Mouse (Mus musculus) hindbrain, embryonic 11.5 days (tissue): ENCODE measurements at regions not wholly inside any gene's neighbourhood (a gene's known extent, or its start where the extent isn't known, plus 50 kb on each side); places are given as distances from the start of the nearest gene placed in this dataset.

Source experiments
- ATAC-seq: fragments of 200-750 bp; cut with Nextera tagmentation; 2 replicates; pipeline ENCODE4 v1.8.0; 2017; ENCODE audit warnings: mild to moderate bottlenecking, moderate TSS enrichment, moderate library complexity; ENCODE audit not compliant: low FRiP score
- DNase-seq: peaks from one replicate; pipeline ENCODE4 v3.0.0-alpha.2; 2015; ENCODE audit warnings: low spot score
- H3K27ac ChIP-seq: fragments of 300-500 bp; sonication (generic); 2 replicates; pipeline ENCODE4 v1.5.1; 2014; ENCODE audit warnings: mild to moderate bottlenecking, low read depth, low read length
- H3K27me3 ChIP-seq: fragments of 300-500 bp; sonication (generic); 2 replicates; pipeline ENCODE4 v1.6.1; 2014; ENCODE audit warnings: mild to moderate bottlenecking, low read length, moderate library complexity, mixed read lengths; ENCODE audit not compliant: control insufficient read depth, insufficient read depth
- H3K36me3 ChIP-seq: fragments of 300-500 bp; sonication (generic); 2 replicates; pipeline ENCODE4 v1.6.1; 2014; ENCODE audit warnings: mild to moderate bottlenecking, low read length, moderate library complexity, mixed read lengths; ENCODE audit not compliant: control insufficient read depth, insufficient read depth
- H3K4me1 ChIP-seq: fragments of 300-500 bp; sonication (generic); replicated peaks from 2 replicates; pipeline ENCODE4 v1.6.1; 2014; ENCODE audit warnings: low read length, mixed read lengths; ENCODE audit not compliant: control insufficient read depth, insufficient read depth
- H3K4me2 ChIP-seq: fragments of 300-500 bp; sonication (generic); replicated peaks from 2 replicates; pipeline ENCODE4 v1.6.1; 2014; ENCODE audit warnings: mild to moderate bottlenecking, low read depth, low read length
- H3K4me3 ChIP-seq: fragments of 300-500 bp; sonication (generic); 2 replicates; pipeline ENCODE4 v1.5.1; 2014; ENCODE audit warnings: low read depth, low read length
- H3K9ac ChIP-seq: fragments of 300-500 bp; sonication (generic); 2 replicates; pipeline ENCODE4 v1.6.1; 2014; ENCODE audit warnings: low read depth, low read length
- H3K9me3 ChIP-seq: fragments of 300-500 bp; sonication (generic); 2 replicates; pipeline ENCODE4 v1.6.1; 2016; ENCODE audit warnings: low read length; ENCODE audit not compliant: control insufficient read depth
- WGBS: fragments of 180-500 bp; shearing (Covaris S2); extraction: QIAGEN DNeasy Blood & Tissue Kit; methylation state at CpG from one replicate; pipeline ENCODE4 v1.1.7; 2014; 5-methylcytosine and 5-hydroxymethylcytosine counted together

DNA sequence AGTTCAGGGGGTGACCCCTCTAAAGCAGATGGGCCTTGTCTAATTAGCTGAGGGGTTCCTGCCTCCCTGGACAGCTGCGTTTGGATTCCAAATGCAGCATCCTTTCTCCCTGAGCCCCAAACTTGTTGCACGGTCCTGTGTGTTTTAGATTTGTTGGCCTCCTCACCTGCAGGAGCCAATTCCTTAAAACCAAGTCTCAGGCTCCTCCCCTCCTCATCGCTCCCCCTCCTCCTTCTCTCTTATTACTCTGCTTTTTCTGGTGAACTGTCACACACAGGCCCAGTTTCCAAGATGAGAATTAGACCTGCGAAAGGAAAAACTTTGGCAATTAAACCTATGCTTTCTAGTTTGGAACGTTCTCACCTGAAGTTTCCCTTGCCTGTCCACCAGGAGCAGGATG, 106.3 kb downstream of the Ppp4r2 start:
- H3K4me1 ChIP-seq: no peaks in the 10 kb centered on the region
- DNase-seq: no peak
- 85% methylated on average over 5 of the region's 5 CpGs for WGBS

DNA sequence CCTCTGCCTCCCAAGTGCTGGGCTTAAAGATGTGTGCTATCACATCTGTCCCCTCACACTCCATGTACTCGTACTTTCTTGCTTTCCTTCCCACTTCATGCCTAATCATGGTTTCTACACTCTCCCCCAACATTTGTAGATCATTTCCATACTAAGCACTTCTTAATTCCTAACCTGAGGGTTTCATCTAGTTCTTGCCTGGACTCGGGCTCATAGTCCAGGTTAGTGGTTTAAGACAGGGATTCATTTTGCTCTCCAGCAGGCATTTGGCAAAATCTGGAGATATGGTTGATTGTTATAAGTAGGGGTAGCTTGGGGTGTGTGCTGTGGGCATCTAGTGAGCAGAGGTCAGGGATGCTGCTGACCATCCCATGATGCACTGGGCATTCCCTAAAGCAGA, 108.3 kb downstream of the Ppp4r2 start:
- DNase-seq: no peak
- Histone ChIP-seq H3K9ac (no peak overlapping the region), H3K27ac (no peak overlapping the region), H3K4me3 (no peak overlapping the region), H3K27me3 (no peaks in the 10 kb centered on the region), H3K4me1 (no peaks in the 10 kb centered on the region), H3K36me3 (no peaks in the 10 kb centered on the region), H3K4me2 (no peak overlapping the region), H3K9me3 (no peaks in the 10 kb centered on the region)
- WGBS: 88% methylated on average over 2 of the region's 2 CpGs
- ATAC-seq: no peak

More for the DNA sequence above, 106.3 kb downstream of the Ppp4r2 start:
- H3K36me3 ChIP-seq: no peaks in the 10 kb centered on the region
- no peak overlapping the region for H3K4me2 ChIP-seq
- H3K27ac ChIP-seq: no peak overlapping the region
- H3K9ac ChIP-seq: no peak overlapping the region
- H3K4me3 ChIP-seq: no peak overlapping the region
- no peak for ATAC-seq
- H3K9me3 ChIP-seq: no peaks in the 10 kb centered on the region
- H3K27me3 ChIP-seq: no peaks in the 10 kb centered on the region

DNA sequence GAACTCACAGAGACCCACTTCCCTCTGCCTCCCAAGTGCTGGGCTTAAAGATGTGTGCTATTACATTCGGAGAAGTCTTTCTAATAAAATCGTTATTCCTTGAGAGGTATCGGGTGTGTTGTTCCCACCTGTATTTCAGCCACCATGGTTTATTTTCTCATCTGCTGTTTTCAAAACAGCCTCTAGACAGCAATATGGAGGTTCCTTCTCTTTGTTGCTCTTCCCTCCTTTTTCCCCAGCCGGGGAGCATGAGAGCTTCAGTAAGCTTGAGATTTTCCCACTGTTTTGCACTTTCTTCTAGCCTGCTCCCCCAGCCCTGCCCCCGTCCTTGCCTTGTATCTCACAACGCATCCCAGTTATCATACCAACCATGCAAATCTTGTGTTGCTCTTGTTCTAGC, 109.5 kb downstream of the Ppp4r2 start:
- ATAC-seq (no peak), DNase-seq (no peak)
- H3K4me1 ChIP-seq: no peaks in the 10 kb centered on the region; the same call in 1 of the 2 replicates
- H3K4me3 ChIP-seq: no peak overlapping the region
- 89% methylated on average over 6 of the region's 6 CpGs for WGBS
- H3K36me3 ChIP-seq: no peaks in the 10 kb centered on the region
- no peak overlapping the region for H3K27ac ChIP-seq
- H3K9ac ChIP-seq: no peak overlapping the region
- no peaks in the 10 kb centered on the region for H3K9me3 ChIP-seq
- no peaks in the 10 kb centered on the region for H3K27me3 ChIP-seq
- no peak overlapping the region for H3K4me2 ChIP-seq

DNA sequence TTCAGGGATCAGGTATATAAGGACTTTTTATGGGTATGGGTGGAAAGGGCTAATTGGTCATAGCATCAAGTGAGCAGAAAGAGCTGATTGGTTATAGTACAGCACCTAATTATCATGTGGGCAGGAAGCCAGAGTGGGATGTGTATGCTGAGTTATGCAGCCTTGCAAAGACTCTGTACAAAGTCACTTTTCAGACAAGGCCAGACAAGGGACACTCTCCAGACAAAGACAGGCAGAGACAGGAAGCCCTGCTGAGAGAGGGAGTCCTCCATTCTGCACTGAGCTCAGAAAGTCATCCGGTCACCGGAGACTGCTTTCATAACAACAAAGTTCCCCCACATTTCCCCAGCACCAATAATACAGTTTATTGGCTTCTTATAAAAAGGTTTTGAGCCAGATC, 112.4 kb downstream of the Ppp4r2 start:
- no peak for DNase-seq
- H3K36me3 ChIP-seq: no peaks in the 10 kb centered on the region
- ATAC-seq: no peak
- H3K27me3 ChIP-seq: no peaks in the 10 kb centered on the region
- H3K4me2 ChIP-seq: no peak overlapping the region
- no peaks in the 10 kb centered on the region; the same call in 1 of the 2 replicates for H3K4me1 ChIP-seq
- no peaks in the 10 kb centered on the region for H3K9me3 ChIP-seq
- H3K27ac ChIP-seq: no peak overlapping the region
- H3K4me3 ChIP-seq: no peak overlapping the region
- 100% methylated on average over 2 of the region's 2 CpGs for WGBS
- no peak overlapping the region for H3K9ac ChIP-seq

DNA sequence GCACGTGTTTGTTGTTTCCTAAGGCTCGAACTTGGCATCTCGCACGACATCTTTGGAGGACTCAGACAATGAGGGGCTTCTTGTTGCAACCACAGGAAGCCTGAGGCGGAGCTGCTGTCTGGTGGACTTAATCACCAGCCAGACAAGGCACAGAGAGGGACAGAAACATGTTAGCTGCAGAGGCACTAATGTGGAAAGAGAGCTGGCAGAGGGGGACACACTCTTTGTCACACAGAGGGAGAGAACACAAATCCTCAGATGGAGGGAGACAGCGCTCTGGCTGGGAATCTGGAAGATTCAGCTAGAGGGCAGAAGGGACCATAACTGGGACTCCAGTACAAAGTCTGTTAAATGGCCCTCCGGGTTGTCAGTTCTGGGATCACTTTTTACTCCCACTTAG, 114.9 kb downstream of the Ppp4r2 start:
- 54% methylated on average over 7 of the region's 7 CpGs for WGBS
- ATAC-seq (no peak), DNase-seq (peak; percentile 12)
- no peaks in the 10 kb centered on the region for H3K27me3 ChIP-seq
- no peak overlapping the region for H3K4me3 ChIP-seq
- no peaks in the 10 kb centered on the region; the same call in 1 of the 2 replicates for H3K4me1 ChIP-seq
- H3K4me2 ChIP-seq: no peak overlapping the region
- H3K36me3 ChIP-seq: no peaks in the 10 kb centered on the region
- no peak overlapping the region for H3K27ac ChIP-seq
- H3K9me3 ChIP-seq: no peaks in the 10 kb centered on the region
- H3K9ac ChIP-seq: no peak overlapping the region

DNA sequence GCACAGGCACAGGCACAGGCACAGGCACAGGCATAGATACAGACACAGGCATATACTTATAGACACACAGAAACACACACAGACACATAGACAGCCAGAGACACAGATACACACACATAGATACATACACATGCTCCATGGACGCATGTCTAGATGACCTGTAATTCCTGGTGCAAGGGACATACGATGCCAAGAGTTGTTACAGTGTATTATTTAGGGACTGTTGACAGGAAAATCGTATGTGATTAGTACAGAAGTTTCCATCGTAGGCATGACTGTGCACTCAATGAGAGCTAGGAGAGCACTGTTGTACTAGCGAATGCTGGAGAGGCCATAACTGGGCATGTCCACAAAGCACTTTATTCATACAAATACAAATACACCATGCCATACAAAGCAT, 118.2 kb downstream of the Ppp4r2 start:
- Histone ChIP-seq H3K36me3 (no peaks in the 10 kb centered on the region), H3K4me3 (no peak overlapping the region), H3K27me3 (no peaks in the 10 kb centered on the region), H3K4me1 (no peaks in the 10 kb centered on the region; the same call in 1 of the 2 replicates), H3K4me2 (no peak overlapping the region), H3K27ac (no peak overlapping the region), H3K9ac (no peak overlapping the region), H3K9me3 (no peaks in the 10 kb centered on the region)
- ATAC-seq: no peak
- no peak for DNase-seq
- WGBS: 90% methylated on average over 5 of the region's 5 CpGs

DNA sequence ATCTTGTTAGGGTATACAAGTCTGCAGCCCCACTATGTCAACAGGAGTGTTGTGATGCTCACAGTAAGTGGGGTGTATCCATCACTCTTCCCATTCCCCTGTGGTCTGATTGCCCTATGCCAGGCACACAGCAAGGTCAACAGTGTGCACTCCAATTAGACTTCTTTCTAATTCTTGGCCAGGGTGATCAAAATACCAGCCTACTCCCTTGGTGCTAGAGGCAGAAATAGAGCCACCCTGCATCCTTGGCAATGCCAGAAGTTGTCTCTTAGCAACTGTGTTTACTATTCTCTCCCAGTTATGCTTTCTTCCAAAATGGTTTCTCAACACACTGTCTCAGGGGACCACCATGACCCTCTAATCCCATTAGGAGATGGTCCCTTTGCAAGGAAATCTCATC, 119.0 kb downstream of the Ppp4r2 start:
- Histone ChIP-seq H3K27ac (no peak overlapping the region), H3K4me1 (no peaks in the 10 kb centered on the region; the same call in 1 of the 2 replicates), H3K9me3 (no peaks in the 10 kb centered on the region), H3K36me3 (no peaks in the 10 kb centered on the region), H3K4me3 (no peak overlapping the region), H3K27me3 (no peaks in the 10 kb centered on the region), H3K9ac (no peak overlapping the region), H3K4me2 (no peak overlapping the region)
- no peak for ATAC-seq
- DNase-seq: no peak

DNA sequence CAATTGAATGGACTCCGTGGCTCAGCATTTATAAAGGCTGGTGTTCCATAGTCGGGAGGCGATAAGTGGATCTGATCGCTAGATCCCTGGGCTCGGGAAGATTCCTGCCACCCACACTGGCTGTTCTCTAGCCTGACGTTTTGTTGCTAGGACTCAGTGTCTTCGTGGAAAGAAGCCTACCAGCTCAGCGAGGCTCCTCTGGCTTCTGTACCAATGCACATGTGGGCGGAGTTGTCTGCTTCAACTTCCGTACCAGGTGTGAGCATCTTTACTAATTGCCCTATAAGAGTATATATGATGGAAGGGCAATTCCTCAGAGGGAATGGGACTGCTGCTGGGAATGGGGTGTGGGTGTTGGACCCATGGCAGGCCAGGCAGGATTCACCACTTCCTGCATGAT, 121.1 kb downstream of the Ppp4r2 start:
- no peaks in the 10 kb centered on the region for H3K27me3 ChIP-seq
- H3K9me3 ChIP-seq: no peaks in the 10 kb centered on the region
- no peaks in the 10 kb centered on the region for H3K4me1 ChIP-seq
- H3K4me3 ChIP-seq: no peak overlapping the region
- no peak overlapping the region for H3K4me2 ChIP-seq
- no peak for ATAC-seq
- 83% methylated on average over 10 of the region's 10 CpGs for WGBS
- H3K27ac ChIP-seq: no peak overlapping the region
- no peak for DNase-seq
- H3K9ac ChIP-seq: no peak overlapping the region
- H3K36me3 ChIP-seq: no peaks in the 10 kb centered on the region

DNA sequence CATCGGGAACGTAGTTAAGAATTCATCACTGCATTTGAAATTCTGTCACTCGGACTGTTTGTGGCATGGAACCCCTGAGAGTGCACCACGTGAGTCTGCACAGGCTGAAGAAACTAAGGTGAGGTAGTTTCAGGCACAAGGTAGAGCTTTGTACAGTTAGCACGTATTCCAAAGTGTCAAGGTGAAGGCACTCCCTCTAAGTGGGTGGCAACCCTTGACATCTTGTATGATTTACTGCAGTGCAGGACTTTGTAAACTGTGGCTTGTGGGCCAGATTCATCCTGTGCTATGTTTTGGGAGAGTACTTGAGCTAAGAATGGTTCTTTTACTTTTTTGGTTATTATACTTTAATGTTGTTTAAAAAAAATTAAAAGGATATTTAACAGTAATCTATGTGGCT, 133.1 kb downstream of the Ppp4r2 start:
- peaks cover 2% of the 10 kb centered on the region; the same call in 1 of the 2 replicates for H3K4me1 ChIP-seq
- H3K27me3 ChIP-seq: no peaks in the 10 kb centered on the region
- ATAC-seq (no peak), DNase-seq (no peak)
- H3K4me2 ChIP-seq: no peak overlapping the region
- no peaks in the 10 kb centered on the region for H3K9me3 ChIP-seq
- H3K27ac ChIP-seq: no peak overlapping the region
- no peak overlapping the region for H3K4me3 ChIP-seq
- H3K36me3 ChIP-seq: no peaks in the 10 kb centered on the region
- WGBS: 89% methylated on average over 5 of the region's 5 CpGs
- no peak overlapping the region for H3K9ac ChIP-seq
